Mouse (Mus musculus) right cerebral cortex, postnatal 10 days (tissue): ENCODE data around the gene Rap1b.

Experiments
- DNase-seq, 2 experiments: peaks; one replicate each; pipeline ENCODE4 v3.0.0; 2021; ENCODE audit warnings: low spot score in 2 of 2

The Rap1b gene

GRCm38 (mm10) chr10:117770286-117771130 lies 75.3 kb downstream of the Rap1b start:
- DNase-seq = no peak

- no peak for DNase-seq
These were observed 76.1 kb downstream of the Rap1b start for GRCm38 (mm10) chr10:117769541-117770285.

- no peak for DNase-seq
These were observed 77.7 kb downstream of the Rap1b start for GRCm38 (mm10) chr10:117768141-117768440.

- no peak for DNase-seq
These were observed 78.3 kb downstream of the Rap1b start for GRCm38 (mm10) chr10:117767286-117768140.

- no peak for DNase-seq
These were observed 79.0 kb downstream of the Rap1b start for GRCm38 (mm10) chr10:117766896-117767160.

- no peak for DNase-seq
These were observed 79.5 kb downstream of the Rap1b start for GRCm38 (mm10) chr10:117766111-117766895.

- DNase-seq = no peak
These were observed 80.5 kb downstream of the Rap1b start for GRCm38 (mm10) chr10:117765116-117765894.

GRCm38 (mm10) chr10:117764598-117764997 lies 81.2 kb downstream of the Rap1b start:
- DNase-seq = no peak
